Mouse (Mus musculus) limb, embryonic 10.5 days (tissue): Measurements from ENCODE around the gene Gm28047. TPM values are rescaled to one million over a fixed set of nuclear protein-coding genes. Genes with fewer than 3 reads are reported as not detected.
A peak's percentile ranks its signal among the peaks of the same experiment; 100 is the strongest.

Source experiments
- DNase-seq: peaks from one replicate; pipeline ENCODE4 v3.0.0-alpha.2; 2017; ENCODE audit warnings: low spot score
- H3K27ac ChIP-seq: fragments of 300-500 bp; sonication (generic); 2 replicates; pipeline ENCODE4 v1.5.1; 2016; ENCODE audit warnings: mild to moderate bottlenecking
- H3K27me3 ChIP-seq: fragments of 300-500 bp; sonication (generic); 2 replicates; pipeline ENCODE4 v1.6.1; 2016; ENCODE audit warnings: low read depth, mild to moderate bottlenecking; ENCODE audit not compliant: poor library complexity, severe bottlenecking
- H3K36me3 ChIP-seq: fragments of 300-500 bp; sonication (generic); 2 replicates; pipeline ENCODE4 v1.6.1; 2016; ENCODE audit warnings: mild to moderate bottlenecking, moderate library complexity
- H3K4me1 ChIP-seq: fragments of 300-500 bp; sonication (generic); 2 replicates; pipeline ENCODE4 v1.6.1; 2016
- H3K4me3 ChIP-seq: fragments of 300-500 bp; sonication (generic); 2 replicates; pipeline ENCODE4 v1.5.1; 2016; ENCODE audit warnings: mild to moderate bottlenecking, moderate library complexity
- H3K9me3 ChIP-seq: fragments of 300-500 bp; sonication (generic); replicated peaks from 2 replicates; pipeline ENCODE4 v1.6.1; 2016; ENCODE audit warnings: mild to moderate bottlenecking
- WGBS: fragments of 180-500 bp; shearing (Covaris S2); methylation state at CpG from one replicate; pipeline ENCODE4 v1.1.7; 2016; 5-methylcytosine and 5-hydroxymethylcytosine counted together
- polyA plus RNA-seq: library from polyadenylated mRNA; unstranded; fragments of >200 nt; fragmentation: Nextera tagmentation; extraction: Ambion mirVana; gene quantifications from 2 replicates; pipeline ENCODE4 v1.2.1, GENCODE M21; 2016

The Gm28047 gene
- polyA plus RNA-seq, 1 experiment from 2014 or later, result 0.31 TPM

DNA sequence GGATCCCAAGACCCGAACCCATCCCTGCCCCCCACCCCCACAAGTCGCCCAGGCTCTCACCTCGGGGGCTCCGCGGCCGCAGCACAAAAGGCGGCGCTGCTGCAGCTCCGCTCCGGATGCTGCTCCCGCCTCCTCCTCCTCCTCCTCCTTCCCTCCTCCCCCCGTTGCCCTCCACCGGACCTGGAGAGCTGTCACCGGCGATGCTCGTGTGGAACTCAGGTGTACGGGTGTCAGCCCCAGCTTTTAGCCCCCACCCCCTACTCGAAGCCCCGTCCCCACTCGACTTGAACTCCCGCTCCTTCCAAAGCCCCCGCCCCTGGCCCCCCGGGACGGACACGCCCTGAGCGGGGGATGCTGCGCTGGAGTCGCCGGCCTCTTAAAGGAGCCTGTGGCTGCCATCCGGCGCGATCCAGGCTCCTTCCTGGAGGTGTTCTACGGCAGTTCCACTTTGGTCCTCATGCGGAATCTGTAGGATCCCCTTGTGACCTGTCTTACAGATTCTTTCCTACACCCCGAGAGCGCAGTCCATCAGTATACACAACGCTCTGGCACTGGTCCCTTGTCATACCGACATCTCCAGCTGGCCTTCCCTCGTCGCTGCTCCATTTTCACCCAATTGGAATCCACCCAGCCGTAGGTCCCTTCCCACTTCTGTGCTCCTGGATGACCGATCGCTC lies 108.0 kb downstream of the Gm28047 start, which contains the start of gene Map3k12:
Gene Map3k12, minus strand, starts transcription at position 337 of the 677 bp plus-strand sequence.
- peak; percentile 86 for DNase-seq
- under 1% methylated on average over 43 of the region's 43 CpGs for WGBS
- H3K9me3 ChIP-seq, result no peaks in the 10 kb centered on the region
- no peaks in the 10 kb centered on the region for H3K27me3 ChIP-seq
- H3K36me3 ChIP-seq, result peaks cover 20% of the 10 kb centered on the region
- peak within 1 kb of the TSS; percentile 74 for H3K4me3 ChIP-seq
- peak within 1 kb of the TSS; percentile 98 for H3K27ac ChIP-seq
- peaks cover 50% of the 10 kb centered on the region for H3K4me1 ChIP-seq

DNA sequence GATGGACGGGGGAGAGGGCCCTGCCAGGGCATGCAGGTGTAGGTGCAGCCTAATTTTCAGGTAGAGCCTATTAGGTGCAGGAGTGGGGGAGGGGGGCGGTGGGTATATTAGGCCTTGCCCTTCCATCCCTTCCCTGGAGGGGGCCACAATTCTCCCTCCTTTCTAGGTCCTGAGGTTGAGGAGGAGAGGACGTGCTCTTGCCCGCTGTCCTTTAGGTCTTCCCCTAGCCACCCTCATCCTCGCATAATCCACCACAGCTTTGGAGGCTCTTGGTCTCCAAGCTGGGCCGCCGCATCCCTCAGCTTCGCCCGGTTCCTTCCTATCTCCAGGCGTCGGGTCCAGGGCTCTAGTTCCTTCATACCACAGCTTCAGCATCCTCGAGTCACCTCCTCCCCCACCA lies 108.6 kb downstream of the Gm28047 start:
- no peaks in the 10 kb centered on the region for H3K27me3 ChIP-seq
- peak overlapping the region; percentile 98 for H3K27ac ChIP-seq
- peak overlapping the region; percentile 74 for H3K4me3 ChIP-seq
- H3K4me1 ChIP-seq, result peaks cover 56% of the 10 kb centered on the region
- DNase-seq, result no peak
- WGBS, result 2% methylated on average over 12 of the region's 12 CpGs
- H3K36me3 ChIP-seq, result peaks cover 14% of the 10 kb centered on the region
- H3K9me3 ChIP-seq, result no peaks in the 10 kb centered on the region

GRCm38 (mm10) chr15:102515791-102516190 lies 109.1 kb downstream of the Gm28047 start:
- 56% methylated on average over 4 of the region's 4 CpGs for WGBS
- H3K4me1 ChIP-seq, result peaks cover 61% of the 10 kb centered on the region

DNA sequence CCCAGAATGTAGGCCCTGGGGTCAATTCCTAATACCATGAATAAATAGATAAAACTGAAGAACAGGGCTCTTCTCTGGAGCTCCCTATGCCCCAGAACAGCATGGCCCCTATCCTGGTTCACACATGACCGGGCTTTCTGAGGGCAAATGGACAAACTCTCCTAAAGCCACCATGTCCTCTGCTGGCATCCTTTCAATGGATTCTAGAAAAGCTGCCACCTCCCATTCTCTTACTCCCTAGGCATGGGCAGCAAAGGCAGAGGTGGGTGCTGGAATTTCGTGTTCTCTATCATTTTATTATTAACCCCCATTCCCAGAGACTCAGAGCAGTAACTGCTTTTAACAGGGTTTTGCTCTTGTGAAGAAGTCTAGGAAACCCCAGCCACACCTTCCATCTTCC lies 109.6 kb downstream of the Gm28047 start:
- WGBS, result 85% methylated on average over 2 of the region's 2 CpGs
- peaks cover 4% of the 10 kb centered on the region for H3K36me3 ChIP-seq
- H3K9me3 ChIP-seq, result no peaks in the 10 kb centered on the region
- peak; percentile 8 for DNase-seq
- peaks cover 63% of the 10 kb centered on the region for H3K4me1 ChIP-seq
- peak overlapping the region; percentile 74; the same call in 1 of the 2 replicates for H3K4me3 ChIP-seq
- no peaks in the 10 kb centered on the region for H3K27me3 ChIP-seq
- no peak overlapping the region for H3K27ac ChIP-seq

More at GRCm38 (mm10) chr15:102515791-102516190, 109.1 kb downstream of the Gm28047 start:
- Histone ChIP-seq H3K27ac (peak overlapping the region; percentile 98), H3K27me3 (no peaks in the 10 kb centered on the region), H3K9me3 (no peaks in the 10 kb centered on the region), H3K36me3 (peaks cover 9% of the 10 kb centered on the region), H3K4me3 (peak overlapping the region; percentile 74)
- DNase-seq, result no peak

GRCm38 (mm10) chr15:102513004-102513403 lies 111.9 kb downstream of the Gm28047 start:
- H3K4me1 ChIP-seq, result peaks cover 59% of the 10 kb centered on the region

GRCm38 (mm10) chr15:102512471-102512870 lies 112.4 kb downstream of the Gm28047 start:
- H3K27ac ChIP-seq, result peak overlapping the region; percentile 84
- peaks cover 57% of the 10 kb centered on the region for H3K4me1 ChIP-seq
- no peaks in the 10 kb centered on the region for H3K27me3 ChIP-seq
- peak overlapping the region; percentile 64; the same call in 1 of the 2 replicates for H3K4me3 ChIP-seq
- peaks cover 11% of the 10 kb centered on the region; the same call in 1 of the 2 replicates for H3K36me3 ChIP-seq
- no peaks in the 10 kb centered on the region for H3K9me3 ChIP-seq
- no peak for DNase-seq

More at GRCm38 (mm10) chr15:102513004-102513403, 111.9 kb downstream of the Gm28047 start:
- Histone ChIP-seq H3K4me3 (no peak overlapping the region), H3K9me3 (no peaks in the 10 kb centered on the region), H3K36me3 (peaks cover 5% of the 10 kb centered on the region; the same call in 1 of the 2 replicates), H3K27me3 (no peaks in the 10 kb centered on the region), H3K27ac (no peak overlapping the region)
- peak; percentile 17 for DNase-seq
- 84% methylated on average over 3 of the region's 3 CpGs for WGBS

GRCm38 (mm10) chr15:102512010-102512409 lies 112.9 kb downstream of the Gm28047 start:
- H3K4me1 ChIP-seq, result peaks cover 53% of the 10 kb centered on the region
- peak overlapping the region; percentile 64 for H3K4me3 ChIP-seq
- peak overlapping the region; percentile 84 for H3K27ac ChIP-seq
- peaks cover 15% of the 10 kb centered on the region for H3K36me3 ChIP-seq
- DNase-seq, result no peak
- no peaks in the 10 kb centered on the region for H3K9me3 ChIP-seq
- H3K27me3 ChIP-seq, result no peaks in the 10 kb centered on the region
- 26% methylated on average over 5 of the region's 5 CpGs for WGBS

- Histone ChIP-seq H3K4me3 (peak overlapping the region; percentile 64), H3K27ac (peak overlapping the region; percentile 84), H3K4me1 (peaks cover 51% of the 10 kb centered on the region), H3K9me3 (no peaks in the 10 kb centered on the region), H3K36me3 (peaks cover 20% of the 10 kb centered on the region), H3K27me3 (no peaks in the 10 kb centered on the region)
- WGBS, result 6% methylated on average over 6 of the region's 6 CpGs
- DNase-seq, result peak; percentile 59
These were observed 113.5 kb downstream of the Gm28047 start for GRCm38 (mm10) chr15:102511285-102511833.

GRCm38 (mm10) chr15:102510590-102511284 lies 114.1 kb downstream of the Gm28047 start:
- H3K27ac ChIP-seq, result peak overlapping the region; percentile 84
- H3K9me3 ChIP-seq, result no peaks in the 10 kb centered on the region
- H3K4me3 ChIP-seq, result peak overlapping the region; percentile 64
- DNase-seq, result peak; percentile 98
- WGBS, result 4% methylated on average over 34 of the region's 34 CpGs
- H3K4me1 ChIP-seq, result peaks cover 45% of the 10 kb centered on the region
- H3K36me3 ChIP-seq, result peaks cover 25% of the 10 kb centered on the region
- H3K27me3 ChIP-seq, result no peaks in the 10 kb centered on the region

GRCm38 (mm10) chr15:102510110-102510509 lies 114.8 kb downstream of the Gm28047 start:
- peak overlapping the region; percentile 64 for H3K4me3 ChIP-seq
- H3K27ac ChIP-seq, result peak overlapping the region; percentile 84
- peak; percentile 50 for DNase-seq
- H3K27me3 ChIP-seq, result no peaks in the 10 kb centered on the region
- no peaks in the 10 kb centered on the region for H3K9me3 ChIP-seq
- H3K4me1 ChIP-seq, result peaks cover 39% of the 10 kb centered on the region
- 13% methylated on average over 9 of the region's 9 CpGs for WGBS
- H3K36me3 ChIP-seq, result peaks cover 29% of the 10 kb centered on the region

- no peak overlapping the region for H3K27ac ChIP-seq
- WGBS, result 84% methylated on average over 3 of the region's 3 CpGs
- H3K27me3 ChIP-seq, result no peaks in the 10 kb centered on the region
- H3K4me1 ChIP-seq, result peaks cover 39% of the 10 kb centered on the region
- H3K9me3 ChIP-seq, result no peaks in the 10 kb centered on the region
- no peak overlapping the region for H3K4me3 ChIP-seq
- H3K36me3 ChIP-seq, result peaks cover 47% of the 10 kb centered on the region
- no peak for DNase-seq
These were observed 116.5 kb downstream of the Gm28047 start for GRCm38 (mm10) chr15:102508336-102508735.

GRCm38 (mm10) chr15:102507561-102507960 lies 117.3 kb downstream of the Gm28047 start:
- no peak for DNase-seq
- Histone ChIP-seq H3K36me3 (peaks cover 54% of the 10 kb centered on the region), H3K4me1 (peaks cover 33% of the 10 kb centered on the region), H3K4me3 (no peak overlapping the region), H3K27ac (no peak overlapping the region), H3K9me3 (no peaks in the 10 kb centered on the region), H3K27me3 (no peaks in the 10 kb centered on the region)

GRCm38 (mm10) chr15:102506864-102507263 lies 118.0 kb downstream of the Gm28047 start:
- no peaks in the 10 kb centered on the region for H3K9me3 ChIP-seq
- H3K27ac ChIP-seq, result no peak overlapping the region
- H3K4me3 ChIP-seq, result no peak overlapping the region
- peaks cover 26% of the 10 kb centered on the region for H3K4me1 ChIP-seq
- 91% methylated on average over 1 of the region's 1 CpGs for WGBS
- no peak for DNase-seq
- peaks cover 61% of the 10 kb centered on the region for H3K36me3 ChIP-seq
- no peaks in the 10 kb centered on the region for H3K27me3 ChIP-seq
